Mouse (Mus musculus): ENCODE results near the gene 6030445D17Rik. TPM values are rescaled to one million over a fixed set of nuclear protein-coding genes. Genes with fewer than 3 reads are reported as not detected.
A peak's percentile ranks its signal among the peaks of the same experiment; 100 is the strongest.

6030445D17Rik gene
- total and polyA plus RNA-seq, 2 experiments = 0.15 to 0.18 TPM

DNA sequence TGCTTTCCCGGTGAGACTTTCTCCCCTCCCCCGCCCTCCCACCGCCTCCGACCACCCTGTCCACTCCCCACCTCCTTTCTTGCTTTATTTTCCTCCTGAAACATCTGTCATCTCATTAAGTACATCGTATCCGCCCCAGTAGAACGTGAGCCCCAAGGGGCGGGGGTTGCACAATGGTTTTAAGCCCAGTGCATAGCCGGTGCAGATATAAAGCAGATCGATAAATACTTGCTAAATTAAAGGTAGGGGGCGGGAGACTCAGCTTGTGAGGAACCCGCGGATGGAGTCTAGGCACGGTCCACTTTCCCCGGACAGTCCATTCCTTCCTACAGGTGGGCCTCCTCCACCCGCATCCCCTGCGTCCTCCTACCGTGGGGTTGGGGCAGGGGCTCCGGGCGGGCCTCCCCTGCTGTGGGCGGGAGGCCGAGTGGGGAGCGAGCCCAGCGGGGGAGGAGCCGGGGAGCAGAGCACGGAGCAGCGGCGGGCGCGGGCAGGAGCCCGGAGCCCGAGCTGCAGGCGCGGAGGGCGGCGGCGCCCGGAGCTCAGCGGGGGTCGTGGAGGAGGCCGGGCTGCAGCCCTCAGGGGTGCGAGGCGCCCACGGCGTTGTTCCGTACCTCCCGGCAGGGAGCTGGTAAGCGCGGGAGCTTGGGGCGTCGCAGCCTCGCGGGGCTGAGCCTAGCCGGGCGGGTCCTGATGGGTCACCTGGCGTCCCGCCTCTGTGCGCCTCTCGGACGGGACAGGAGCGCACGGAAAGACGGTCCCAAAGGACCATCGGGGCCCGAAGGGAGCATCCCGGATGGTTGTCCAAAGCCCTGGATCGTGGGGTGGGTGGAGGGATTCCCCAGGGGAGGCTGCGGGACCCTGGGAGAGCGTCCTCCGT is 37.7 kb upstream of the 6030445D17Rik start:
- no peaks in the 10 kb centered on the region for H3K79me2 ChIP-seq (ENCODE audit: control insufficient read depth, insufficient read depth, low read length)
- H3K27me3 ChIP-seq (ENCODE audit: control insufficient read depth, insufficient read depth, low read length) = 0 out of 2 replicates have a peak, but pooled peaks cover 3% of the 10 kb centered on the region
- no peaks in the 10 kb centered on the region for H3K36me3 ChIP-seq (ENCODE audit: control insufficient read depth, insufficient read depth, low read length)
- 0 out of 2 replicates have a peak, but pooled peaks cover 3% of the 10 kb centered on the region for H3K4me1 ChIP-seq (ENCODE audit: control insufficient read depth, insufficient read depth, low read length)
- no peak for DNase-seq (ENCODE audit: extremely low read depth, low read depth, low spot score)
- TF ChIP-seq CTCF (IDR thresholded peaks at IDR 0.05; ENCODE audit: low read depth, low read length) (no peak), POLR2A (IDR thresholded peaks at IDR 0.05; ENCODE audit: extremely low read depth, insufficient read depth, low read length) (no peak)
- peak overlapping the region; percentile 43; the same call in 1 of the 2 replicates for H3K9ac ChIP-seq (ENCODE audit: low read depth, low read length)
- 2% methylated on average over 64 of the region's 70 CpGs for WGBS
- peak overlapping the region; percentile 42; the same call in 1 of the 2 replicates for H3K4me3 ChIP-seq (ENCODE audit: insufficient read depth, low read depth, low read length)
- no peak overlapping the region for H3K27ac ChIP-seq (replicated peaks; ENCODE audit: insufficient read depth, low read depth, low read length)

DNA sequence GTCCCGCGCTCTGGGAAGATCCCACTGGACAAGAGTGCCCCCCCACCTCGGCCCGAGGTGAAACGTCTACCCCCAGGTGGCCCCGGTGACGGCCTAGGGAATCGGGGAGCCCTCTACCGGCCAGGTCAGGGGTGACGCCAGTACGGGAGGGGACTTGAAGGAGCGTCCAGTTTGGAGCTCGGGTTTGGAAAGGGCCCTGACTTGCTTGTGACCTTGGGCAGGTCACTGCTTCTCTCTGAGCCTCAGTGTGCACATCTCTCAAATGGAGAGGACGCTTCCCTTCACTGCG is 37.1 kb upstream of the 6030445D17Rik start:
- 0 out of 2 replicates have a peak, but pooled peaks cover 3% of the 10 kb centered on the region for H3K27me3 ChIP-seq (ENCODE audit: control insufficient read depth, insufficient read depth, low read length)
- TF ChIP-seq POLR2A (IDR thresholded peaks at IDR 0.05; ENCODE audit: extremely low read depth, insufficient read depth, low read length) (no peak), CTCF (IDR thresholded peaks at IDR 0.05; ENCODE audit: low read depth, low read length) (peak; percentile 66)
- H3K9ac ChIP-seq (ENCODE audit: low read depth, low read length) = no peak overlapping the region
- WGBS = 3% methylated on average over 15 of the region's 15 CpGs
- DNase-seq (ENCODE audit: extremely low read depth, low read depth, low spot score) = peak; percentile 12
- H3K27ac ChIP-seq (replicated peaks; ENCODE audit: insufficient read depth, low read depth, low read length) = no peak overlapping the region
- 0 out of 2 replicates have a peak, but pooled peaks cover 3% of the 10 kb centered on the region for H3K4me1 ChIP-seq (ENCODE audit: control insufficient read depth, insufficient read depth, low read length)
- H3K79me2 ChIP-seq (ENCODE audit: control insufficient read depth, insufficient read depth, low read length) = no peaks in the 10 kb centered on the region
- no peaks in the 10 kb centered on the region for H3K36me3 ChIP-seq (ENCODE audit: control insufficient read depth, insufficient read depth, low read length)
- H3K4me3 ChIP-seq (ENCODE audit: insufficient read depth, low read depth, low read length) = peak overlapping the region; percentile 42; the same call in 1 of the 2 replicates

GRCm38 (mm10) chr4:136430609-136431375 is 31.3 kb upstream of the 6030445D17Rik start:
- WGBS = 80% methylated on average over 11 of the region's 11 CpGs
- no peak for DNase-seq (ENCODE audit: extremely low read depth, low read depth, low spot score)
- H3K27me3 ChIP-seq (ENCODE audit: control insufficient read depth, insufficient read depth, low read length) = no peaks in the 10 kb centered on the region
- no peaks in the 10 kb centered on the region for H3K79me2 ChIP-seq (ENCODE audit: control insufficient read depth, insufficient read depth, low read length)
- no peaks in the 10 kb centered on the region for H3K36me3 ChIP-seq (ENCODE audit: control insufficient read depth, insufficient read depth, low read length)
- no peak overlapping the region for H3K4me3 ChIP-seq (ENCODE audit: insufficient read depth, low read depth, low read length)
- no peak overlapping the region for H3K9ac ChIP-seq (ENCODE audit: low read depth, low read length)
- H3K27ac ChIP-seq (replicated peaks; ENCODE audit: insufficient read depth, low read depth, low read length) = no peak overlapping the region
- TF ChIP-seq POLR2A (IDR thresholded peaks at IDR 0.05; ENCODE audit: extremely low read depth, insufficient read depth, low read length) (no peak), CTCF (IDR thresholded peaks at IDR 0.05; ENCODE audit: low read depth, low read length) (no peak)
- no peaks in the 10 kb centered on the region for H3K4me1 ChIP-seq (ENCODE audit: control insufficient read depth, insufficient read depth, low read length)

GRCm38 (mm10) chr4:136431376-136431693 is 30.7 kb upstream of the 6030445D17Rik start:
- Histone ChIP-seq H3K4me1 (ENCODE audit: control insufficient read depth, insufficient read depth, low read length) (no peaks in the 10 kb centered on the region), H3K36me3 (ENCODE audit: control insufficient read depth, insufficient read depth, low read length) (no peaks in the 10 kb centered on the region), H3K79me2 (ENCODE audit: control insufficient read depth, insufficient read depth, low read length) (no peaks in the 10 kb centered on the region), H3K27me3 (ENCODE audit: control insufficient read depth, insufficient read depth, low read length) (no peaks in the 10 kb centered on the region), H3K9ac (ENCODE audit: low read depth, low read length) (no peak overlapping the region), H3K4me3 (ENCODE audit: insufficient read depth, low read depth, low read length) (no peak overlapping the region), H3K27ac (replicated peaks; ENCODE audit: insufficient read depth, low read depth, low read length) (no peak overlapping the region)
- peak; percentile 40 for DNase-seq (ENCODE audit: extremely low read depth, low read depth, low spot score)
- TF ChIP-seq CTCF (IDR thresholded peaks at IDR 0.05; ENCODE audit: low read depth, low read length) (peak; percentile 60), POLR2A (IDR thresholded peaks at IDR 0.05; ENCODE audit: extremely low read depth, insufficient read depth, low read length) (no peak)
- 7% methylated on average over 3 of the region's 3 CpGs for WGBS

GRCm38 (mm10) chr4:136434029-136434428 is 28.0 kb upstream of the 6030445D17Rik start:
- Histone ChIP-seq H3K27ac (replicated peaks; ENCODE audit: insufficient read depth, low read depth, low read length) (no peak overlapping the region), H3K9ac (ENCODE audit: low read depth, low read length) (no peak overlapping the region), H3K4me3 (ENCODE audit: insufficient read depth, low read depth, low read length) (no peak overlapping the region), H3K79me2 (ENCODE audit: control insufficient read depth, insufficient read depth, low read length) (no peaks in the 10 kb centered on the region), H3K4me1 (ENCODE audit: control insufficient read depth, insufficient read depth, low read length) (no peaks in the 10 kb centered on the region), H3K36me3 (ENCODE audit: control insufficient read depth, insufficient read depth, low read length) (no peaks in the 10 kb centered on the region), H3K27me3 (ENCODE audit: control insufficient read depth, insufficient read depth, low read length) (no peaks in the 10 kb centered on the region)
- WGBS = 90% methylated on average over 4 of the region's 4 CpGs
- no peak for DNase-seq (ENCODE audit: extremely low read depth, low read depth, low spot score)
- TF ChIP-seq CTCF (IDR thresholded peaks at IDR 0.05; ENCODE audit: low read depth, low read length) = no peak
- no peak for TF ChIP-seq POLR2A (IDR thresholded peaks at IDR 0.05; ENCODE audit: extremely low read depth, insufficient read depth, low read length)
